Mouse (Mus musculus) thymus, postnatal 25 days (tissue): Measurements from ENCODE around the gene Sema4d.

Source experiments
- DNase-seq: peaks from one replicate; pipeline ENCODE4 v3.0.0; 2022

Sema4d gene

GRCm38 (mm10) chr13:51777048-51777737 lies 16.4 kb downstream of the Sema4d start:
- DNase-seq = no peak

GRCm38 (mm10) chr13:51776160-51776737 lies 17.3 kb downstream of the Sema4d start:
- DNase-seq = no peak

- DNase-seq = no peak
These were observed 21.7 kb downstream of the Sema4d start for GRCm38 (mm10) chr13:51771802-51772206.

GRCm38 (mm10) chr13:51770647-51771427 lies 22.7 kb downstream of the Sema4d start:
- DNase-seq = no peak

GRCm38 (mm10) chr13:51767991-51768761 lies 25.4 kb downstream of the Sema4d start:
- peak; percentile 78 for DNase-seq

- peak; percentile 72 for DNase-seq
These were observed 26.0 kb downstream of the Sema4d start for GRCm38 (mm10) chr13:51767513-51767912.

- no peak for DNase-seq
These were observed 26.8 kb downstream of the Sema4d start for GRCm38 (mm10) chr13:51766756-51767155.

- DNase-seq = peak; percentile 53
These were observed 28.2 kb downstream of the Sema4d start for GRCm38 (mm10) chr13:51765369-51765768.

- DNase-seq = peak; percentile 82
These were observed 30.4 kb downstream of the Sema4d start for GRCm38 (mm10) chr13:51763019-51763698.

- DNase-seq = no peak
These were observed 32.2 kb downstream of the Sema4d start for GRCm38 (mm10) chr13:51761186-51761813.

GRCm38 (mm10) chr13:51759256-51759987 lies 34.1 kb downstream of the Sema4d start:
- peak; percentile 69 for DNase-seq

GRCm38 (mm10) chr13:51758428-51758827 lies 35.1 kb downstream of the Sema4d start:
- no peak for DNase-seq

GRCm38 (mm10) chr13:51757099-51757498 lies 36.4 kb downstream of the Sema4d start:
- DNase-seq = peak; percentile 46

- DNase-seq = peak; percentile 64
These were observed 37.0 kb downstream of the Sema4d start for GRCm38 (mm10) chr13:51756563-51756962.

GRCm38 (mm10) chr13:51756019-51756418 lies 37.5 kb downstream of the Sema4d start:
- DNase-seq = no peak

- DNase-seq = no peak
These were observed 38.0 kb downstream of the Sema4d start for GRCm38 (mm10) chr13:51755584-51755983.

GRCm38 (mm10) chr13:51754559-51755126 lies 38.9 kb downstream of the Sema4d start:
- no peak for DNase-seq

GRCm38 (mm10) chr13:51753802-51754444 lies 39.6 kb downstream of the Sema4d start:
- peak; percentile 77 for DNase-seq

GRCm38 (mm10) chr13:51753168-51753465 lies 40.4 kb downstream of the Sema4d start:
- DNase-seq = no peak

GRCm38 (mm10) chr13:51752346-51753167 lies 41.0 kb downstream of the Sema4d start:
- DNase-seq = no peak
